In the genomic region with DNA sequence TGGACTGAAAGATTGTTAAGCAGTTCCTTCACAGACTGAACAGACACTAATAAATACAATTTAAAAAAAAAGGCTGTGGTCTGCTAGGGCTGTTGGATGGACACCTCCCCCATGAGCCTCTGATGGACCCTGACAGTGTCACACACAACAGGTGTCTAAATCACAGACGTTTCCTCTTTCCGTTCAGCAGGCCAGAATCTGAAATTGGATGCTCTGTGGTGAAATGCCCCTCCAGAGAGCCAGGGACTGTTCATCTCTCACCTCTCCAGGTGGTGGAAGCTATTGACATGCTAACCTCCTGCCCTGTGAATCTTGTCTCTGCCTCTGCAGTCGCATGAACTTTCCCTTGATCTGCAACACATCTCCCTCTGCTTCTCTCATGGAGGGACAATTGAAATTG, we compare ENCODE assay signal across 16 mouse cellular contexts.
"Had no signal": no experiment of that assay in that cellular context is flagged by ENCODE, and none has a peak within 500 bp of the region (broad histone marks: within the 10 kb centered on the region; RNA-seq: fewer than 3 reads in every experiment).

No protein-coding gene starts in this region.

- H3K4me3 ChIP-seq: lung, embryonic 15.5 days; megakaryocyte, embryonic 14.5 days; midbrain, embryonic 13.5 days; midbrain, embryonic 15.5 days; neural tube, embryonic 12.5 days had no signal

- H3K4me1 ChIP-seq: lung, embryonic 15.5 days; midbrain, embryonic 13.5 days; midbrain, embryonic 15.5 days; neural tube, embryonic 12.5 days had no signal

- H3K4me2 ChIP-seq: lung, embryonic 15.5 days; midbrain, embryonic 11.5 days; midbrain, embryonic 13.5 days; midbrain, embryonic 15.5 days; neural tube, embryonic 12.5 days had no signal

- H3K36me3 ChIP-seq: lung, embryonic 15.5 days; midbrain, embryonic 13.5 days; midbrain, embryonic 15.5 days; neural tube, embryonic 12.5 days had no signal

- H3K9me3 ChIP-seq: lung, embryonic 15.5 days; megakaryocyte, embryonic 14.5 days; midbrain, embryonic 13.5 days; midbrain, embryonic 15.5 days; neural tube, embryonic 12.5 days had no signal

- DNase-seq: liver, postnatal 0 days; lung, adult 2 months; lung, postnatal 14 days; lung, postnatal 36 days; right cerebral cortex, postnatal 14 days; thymus, adult 18-20 months; thymus, postnatal 14 days; thymus, postnatal 4 days had no signal

- H3K27me3 ChIP-seq: lung, embryonic 15.5 days; midbrain, embryonic 13.5 days; midbrain, embryonic 15.5 days; neural tube, embryonic 12.5 days had no signal

- ATAC-seq: liver, postnatal 0 days; lung, postnatal 0 days; midbrain, embryonic 13.5 days; midbrain, embryonic 15.5 days had no signal

- H3K27ac ChIP-seq: lung, embryonic 15.5 days; macrophage; midbrain, embryonic 13.5 days; midbrain, embryonic 15.5 days; neural tube, embryonic 12.5 days had no signal

- H3K9ac ChIP-seq: liver, postnatal 0 days; lung, embryonic 15.5 days; midbrain, embryonic 13.5 days; midbrain, embryonic 15.5 days; neural tube, embryonic 12.5 days had no signal
